Mouse (Mus musculus): ENCODE results near the gene Psmf1. TPM values are rescaled to one million over a fixed set of nuclear protein-coding genes. Genes with fewer than 3 reads are reported as not detected.
A peak's percentile ranks its signal among the peaks of the same experiment; 100 is the strongest.

The Psmf1 gene
- polyA plus RNA-seq, 1 experiment from 2014 or later, result 61.1 TPM

GRCm38 (mm10) chr2:151716318-151717055, 27.5 kb downstream of the Psmf1 start:
- ATAC-seq (ENCODE audit: low FRiP score, low read depth), result no peak
- H3K27me3 ChIP-seq, result no peaks in the 10 kb centered on the region
- H3K36me3 ChIP-seq, result peaks cover 42% of the 10 kb centered on the region
- H3K27ac ChIP-seq (replicated peaks), result no peak overlapping the region
- no peak overlapping the region for H3K4me2 ChIP-seq
- H3K4me1 ChIP-seq (replicated peaks), result no peaks in the 10 kb centered on the region
- no peak overlapping the region for H3K9ac ChIP-seq
- no peaks in the 10 kb centered on the region for H3K9me3 ChIP-seq
- 98% methylated on average over 2 of the region's 2 CpGs for WGBS
- H3K4me3 ChIP-seq, result no peak overlapping the region

- Histone ChIP-seq H3K36me3 (peaks cover 34% of the 10 kb centered on the region), H3K27ac (replicated peaks) (no peak overlapping the region), H3K9me3 (no peaks in the 10 kb centered on the region), H3K4me2 (no peak overlapping the region), H3K4me1 (replicated peaks) (no peaks in the 10 kb centered on the region), H3K4me3 (no peak overlapping the region), H3K27me3 (no peaks in the 10 kb centered on the region), H3K9ac (no peak overlapping the region)
- 94% methylated on average over 4 of the region's 4 CpGs for WGBS
- no peak for ATAC-seq (ENCODE audit: low FRiP score, low read depth)
Observed at GRCm38 (mm10) chr2:151715526-151715925, 28.5 kb downstream of the Psmf1 start.

DNA sequence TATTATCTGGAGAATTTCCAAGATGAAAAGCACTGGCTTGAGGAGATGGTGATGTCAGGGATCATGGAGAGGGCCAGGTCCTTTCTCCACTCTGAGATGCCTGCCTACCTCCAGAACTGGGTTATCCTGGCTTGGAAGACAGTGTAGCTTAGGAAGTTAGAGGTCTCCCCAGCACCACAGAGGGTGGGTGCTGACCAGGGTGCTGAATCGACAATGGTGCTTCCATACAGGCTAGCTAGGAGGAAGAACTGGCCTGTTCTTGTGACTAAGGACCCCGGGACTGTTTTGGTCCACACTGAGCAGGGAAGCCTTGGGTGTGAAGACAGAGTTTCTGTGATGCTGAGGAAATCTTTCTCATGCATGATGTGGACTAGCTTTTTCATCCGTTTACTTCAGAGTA, 31.3 kb downstream of the Psmf1 start:
- Histone ChIP-seq H3K36me3 (peaks cover 15% of the 10 kb centered on the region), H3K4me1 (replicated peaks) (no peaks in the 10 kb centered on the region), H3K4me3 (no peak overlapping the region), H3K4me2 (no peak overlapping the region), H3K9me3 (no peaks in the 10 kb centered on the region), H3K27me3 (no peaks in the 10 kb centered on the region), H3K9ac (no peak overlapping the region), H3K27ac (replicated peaks) (no peak overlapping the region)
- 41% methylated on average over 3 of the region's 3 CpGs for WGBS
- ATAC-seq (ENCODE audit: low FRiP score, low read depth), result no peak

DNA sequence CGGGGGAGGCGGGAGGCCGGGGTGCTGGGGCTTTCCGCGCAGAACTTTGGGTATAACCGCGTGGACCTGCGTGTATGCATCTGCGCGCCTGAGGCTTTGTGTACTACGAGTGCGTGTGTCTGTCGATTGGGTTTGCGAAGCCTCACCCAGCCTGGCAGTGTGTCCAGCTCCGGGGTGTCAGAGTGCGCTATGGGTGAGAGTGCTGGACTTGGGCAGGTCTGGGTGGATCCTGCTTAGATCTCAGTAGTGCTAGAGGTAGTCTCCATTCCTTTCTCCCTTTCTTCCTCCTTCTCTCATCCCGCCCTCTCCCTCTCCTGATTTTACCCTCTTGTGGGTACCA, 41.2 kb downstream of the Psmf1 start:
- ATAC-seq (ENCODE audit: low FRiP score, low read depth), result peak; percentile 63
- H3K4me3 ChIP-seq, result peak overlapping the region; percentile 95
- H3K9ac ChIP-seq, result peak overlapping the region; percentile 91
- H3K27me3 ChIP-seq, result no peaks in the 10 kb centered on the region
- H3K36me3 ChIP-seq, result peaks cover 9% of the 10 kb centered on the region; the same call in 1 of the 2 replicates
- peak overlapping the region; percentile 90 for H3K4me2 ChIP-seq
- under 1% methylated on average over 17 of the region's 17 CpGs for WGBS
- no peaks in the 10 kb centered on the region for H3K9me3 ChIP-seq
- H3K27ac ChIP-seq (replicated peaks), result peak overlapping the region; percentile 83
- peaks cover 27% of the 10 kb centered on the region for H3K4me1 ChIP-seq (replicated peaks)

GRCm38 (mm10) chr2:151702146-151702850, 41.7 kb downstream of the Psmf1 start:
- peak overlapping the region; percentile 90 for H3K4me2 ChIP-seq
- H3K9me3 ChIP-seq, result no peaks in the 10 kb centered on the region
- H3K4me3 ChIP-seq, result peak overlapping the region; percentile 95
- peaks cover 27% of the 10 kb centered on the region for H3K4me1 ChIP-seq (replicated peaks)
- ATAC-seq (ENCODE audit: low FRiP score, low read depth), result peak; percentile 83
- no peaks in the 10 kb centered on the region for H3K27me3 ChIP-seq
- peaks cover 9% of the 10 kb centered on the region; the same call in 1 of the 2 replicates for H3K36me3 ChIP-seq
- peak overlapping the region; percentile 83 for H3K27ac ChIP-seq (replicated peaks)
- peak overlapping the region; percentile 91 for H3K9ac ChIP-seq
- under 1% methylated on average over 63 of the region's 97 CpGs for WGBS

GRCm38 (mm10) chr2:151701231-151702145, 42.5 kb downstream of the Psmf1 start, which contains the start of gene Tmem74b:
Gene Tmem74b (plus strand): TSS chr2:151702008.
- Histone ChIP-seq H3K27me3 (no peaks in the 10 kb centered on the region), H3K4me2 (peak within 1 kb of the TSS; percentile 90), H3K9me3 (no peaks in the 10 kb centered on the region), H3K27ac (replicated peaks) (peak within 1 kb of the TSS; percentile 83), H3K9ac (peak within 1 kb of the TSS; percentile 91), H3K4me3 (peak within 1 kb of the TSS; percentile 95), H3K36me3 (peaks cover 5% of the 10 kb centered on the region; the same call in 1 of the 2 replicates), H3K4me1 (replicated peaks) (peaks cover 27% of the 10 kb centered on the region)
- no peak; the same call in none of the 2 replicates for ATAC-seq (ENCODE audit: low FRiP score, low read depth)
- 4% methylated on average over 25 of the region's 25 CpGs for WGBS

DNA sequence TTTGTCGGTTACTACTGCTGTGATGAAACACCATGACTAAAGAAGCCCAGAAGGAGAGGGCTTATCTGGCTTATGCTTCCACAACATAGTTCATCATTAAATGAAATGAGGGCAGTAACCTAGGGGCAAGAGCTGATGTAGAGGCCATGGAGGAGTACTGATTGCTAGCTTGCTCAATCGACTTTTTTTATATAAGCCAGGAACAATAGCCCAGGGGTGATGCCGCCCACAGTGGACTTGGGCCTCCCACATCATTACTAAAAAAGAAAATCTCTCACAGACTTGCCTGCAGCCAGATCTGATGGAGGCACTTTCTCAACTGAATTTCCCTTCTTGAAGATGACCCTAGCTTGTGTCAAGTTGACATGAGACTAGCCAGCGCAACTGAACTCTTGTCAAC, 61.0 kb downstream of the Psmf1 start:
- no peak for ATAC-seq (ENCODE audit: low FRiP score, low read depth)
- Histone ChIP-seq H3K36me3 (no peaks in the 10 kb centered on the region), H3K4me3 (no peak overlapping the region), H3K4me2 (no peak overlapping the region), H3K27me3 (no peaks in the 10 kb centered on the region), H3K4me1 (replicated peaks) (no peaks in the 10 kb centered on the region), H3K9ac (no peak overlapping the region), H3K9me3 (no peaks in the 10 kb centered on the region), H3K27ac (replicated peaks) (no peak overlapping the region)
- WGBS, result 93% methylated on average over 4 of the region's 4 CpGs

DNA sequence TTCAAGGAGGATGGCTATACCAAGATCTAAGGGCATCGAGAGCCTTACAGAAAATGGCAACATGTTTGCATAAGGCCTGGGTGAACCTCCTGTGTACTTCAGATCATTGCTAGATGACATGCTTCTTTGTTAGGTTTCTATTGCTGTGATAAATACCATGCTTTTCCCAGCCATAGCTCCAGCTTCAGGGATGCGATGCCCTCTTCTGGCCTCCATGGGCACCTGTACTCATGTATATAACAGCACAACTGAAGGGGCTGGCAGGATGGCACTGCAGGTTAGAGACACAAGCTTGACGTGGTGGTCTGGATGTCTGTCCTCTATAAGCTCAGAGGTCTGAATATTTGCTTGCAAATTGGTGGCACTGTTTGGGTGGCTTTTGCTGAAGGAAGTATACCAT, 61.6 kb downstream of the Psmf1 start:
- no peak overlapping the region for H3K4me3 ChIP-seq
- ATAC-seq (ENCODE audit: low FRiP score, low read depth), result peak; percentile 81; the same call in 1 of the 2 replicates
- 57% methylated on average over 3 of the region's 3 CpGs for WGBS

DNA sequence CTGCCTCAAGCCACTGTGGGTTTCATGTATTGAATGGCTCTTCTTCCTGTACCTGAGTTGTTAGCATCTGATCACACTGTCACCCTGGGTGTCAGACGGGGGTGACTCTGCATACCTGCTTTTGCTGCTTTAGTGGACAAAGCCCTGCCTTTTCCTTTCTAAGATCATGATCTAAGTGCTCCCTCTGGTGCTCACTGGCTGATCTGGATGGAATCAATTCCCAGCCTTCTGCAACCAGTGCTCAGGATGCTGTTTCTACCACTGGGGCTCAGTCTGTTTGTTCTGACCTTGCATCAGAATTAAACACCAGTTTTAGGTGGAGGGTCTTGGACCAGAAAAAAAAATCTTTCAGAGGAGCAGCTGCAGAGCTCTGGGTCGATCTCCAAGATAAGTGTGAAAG, 67.8 kb downstream of the Psmf1 start:
- Histone ChIP-seq H3K4me2 (no peak overlapping the region), H3K9me3 (no peaks in the 10 kb centered on the region), H3K4me1 (replicated peaks) (no peaks in the 10 kb centered on the region), H3K9ac (no peak overlapping the region), H3K27ac (replicated peaks) (no peak overlapping the region), H3K27me3 (no peaks in the 10 kb centered on the region), H3K4me3 (no peak overlapping the region), H3K36me3 (no peaks in the 10 kb centered on the region)
- WGBS, result 63% methylated on average over 2 of the region's 2 CpGs
- no peak for ATAC-seq (ENCODE audit: low FRiP score, low read depth)

More for the DNA sequence above, 61.6 kb downstream of the Psmf1 start:
- Histone ChIP-seq H3K36me3 (no peaks in the 10 kb centered on the region), H3K27ac (replicated peaks) (no peak overlapping the region), H3K4me1 (replicated peaks) (no peaks in the 10 kb centered on the region), H3K27me3 (no peaks in the 10 kb centered on the region), H3K4me2 (no peak overlapping the region), H3K9ac (no peak overlapping the region), H3K9me3 (no peaks in the 10 kb centered on the region)

DNA sequence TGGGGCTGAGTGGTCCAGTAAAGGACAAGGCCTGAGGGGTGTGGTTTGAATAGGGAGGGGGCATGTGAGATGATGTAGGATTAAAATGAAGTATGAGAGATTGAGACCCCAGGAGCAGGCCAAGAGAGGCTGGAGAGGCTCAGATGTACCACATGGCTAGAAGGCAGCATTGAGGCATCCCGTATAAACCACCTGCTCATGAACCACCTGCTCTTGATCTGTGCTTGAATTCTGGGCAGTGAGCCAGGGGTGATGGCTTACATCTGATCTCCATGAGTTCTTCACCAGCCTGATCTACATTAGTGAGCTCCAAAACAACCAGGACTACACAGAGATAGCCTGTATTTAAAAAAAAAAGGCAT, 73.0 kb downstream of the Psmf1 start:
- ATAC-seq (ENCODE audit: low FRiP score, low read depth), result peak; percentile 15; the same call in 1 of the 2 replicates
- no peaks in the 10 kb centered on the region for H3K27me3 ChIP-seq
- WGBS, result 82% methylated on average over 1 of the region's 1 CpGs
- H3K36me3 ChIP-seq, result no peaks in the 10 kb centered on the region
- H3K4me2 ChIP-seq, result no peak overlapping the region
- H3K4me1 ChIP-seq (replicated peaks), result peaks cover 7% of the 10 kb centered on the region
- H3K27ac ChIP-seq (replicated peaks), result no peak overlapping the region
- H3K9ac ChIP-seq, result no peak overlapping the region
- no peaks in the 10 kb centered on the region for H3K9me3 ChIP-seq
- no peak overlapping the region for H3K4me3 ChIP-seq

- no peaks in the 10 kb centered on the region; the same call in 1 of the 2 replicates for H3K27me3 ChIP-seq
- WGBS, result 36% methylated on average over 48 of the region's 48 CpGs
- H3K36me3 ChIP-seq, result no peaks in the 10 kb centered on the region
- ATAC-seq (ENCODE audit: low FRiP score, low read depth), result peak; percentile 78
- H3K4me2 ChIP-seq, result peak overlapping the region; percentile 51
- peaks cover 7% of the 10 kb centered on the region for H3K4me1 ChIP-seq (replicated peaks)
- peak overlapping the region; percentile 32 for H3K4me3 ChIP-seq
- no peak overlapping the region for H3K27ac ChIP-seq (replicated peaks)
- H3K9ac ChIP-seq, result peak overlapping the region; percentile 25; the same call in 1 of the 2 replicates
- H3K9me3 ChIP-seq, result no peaks in the 10 kb centered on the region
Observed at GRCm38 (mm10) chr2:151670026-151670967, 73.7 kb downstream of the Psmf1 start.
